Mouse (Mus musculus): ENCODE measurements around the gene Hist1h2af. TPM values are rescaled to one million over a fixed set of nuclear protein-coding genes. Genes with fewer than 3 reads are reported as not detected.
A peak's percentile ranks its signal among the peaks of the same experiment; 100 is the strongest.

Hist1h2af gene
- total RNA-seq, 1 experiment = 1,402 TPM

DNA sequence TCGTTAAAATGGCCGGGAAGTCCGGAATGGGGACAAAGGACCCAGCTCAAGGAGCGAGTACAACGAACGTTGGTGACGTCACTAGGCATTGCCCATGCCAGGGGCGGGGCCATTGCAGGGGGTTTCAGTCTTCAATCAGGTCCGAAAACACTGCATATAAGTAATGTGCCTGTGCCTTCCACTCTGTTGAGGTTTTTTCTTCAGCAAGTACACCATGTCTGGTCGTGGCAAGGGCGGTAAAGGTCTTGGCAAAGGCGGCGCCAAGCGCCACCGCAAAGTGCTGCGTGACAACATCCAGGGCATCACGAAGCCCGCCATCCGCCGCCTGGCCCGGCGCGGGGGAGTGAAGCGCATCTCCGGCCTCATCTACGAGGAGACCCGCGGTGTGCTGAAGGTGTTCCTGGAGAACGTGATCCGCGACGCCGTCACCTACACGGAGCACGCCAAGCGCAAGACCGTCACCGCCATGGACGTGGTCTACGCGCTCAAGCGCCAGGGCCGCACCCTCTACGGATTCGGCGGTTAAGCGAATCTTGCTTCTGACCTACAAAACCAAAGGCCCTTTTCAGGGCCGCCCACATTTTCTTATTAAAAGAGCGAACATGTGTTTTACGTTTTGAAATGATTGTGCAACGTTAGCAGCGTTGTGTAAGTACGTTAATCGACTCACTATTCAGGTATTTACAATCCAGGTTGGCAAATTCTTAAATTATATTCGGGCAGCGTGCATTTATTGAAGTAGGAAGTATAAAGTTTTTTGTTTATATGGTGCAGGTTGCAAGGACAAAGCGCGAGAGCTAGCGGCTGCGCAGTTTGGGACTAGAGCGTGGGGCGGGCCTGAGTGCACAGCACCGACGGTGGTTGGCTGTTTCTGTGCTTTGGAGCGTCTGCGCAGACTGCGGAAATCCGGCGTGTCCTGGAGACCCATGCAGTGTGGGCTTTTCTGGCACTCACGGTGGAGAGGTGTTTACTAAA, 2.5 kb upstream of the Hist1h2af start, which contains the start of gene Hist1h4h:
Hist1h4h (plus strand) TSS at position 150 of the 975 bp plus-strand sequence.
- peak within 1 kb of the TSS; percentile 67 to 83 for H3K4me3 ChIP-seq (ENCODE audit: insufficient read depth in 1 of 2, low read depth in 1 of 2, low read length in 2 of 2, poor library complexity in 1 of 2, severe bottlenecking in 1 of 2)
- TF ChIP-seq MAFK (IDR thresholded peaks at IDR 0.05; ENCODE audit: insufficient read depth, low read depth, low read length) (no peak), ZC3H11A (IDR thresholded peaks at IDR 0.05; ENCODE audit: borderline replicate concordance, low read depth, low read length) (no peak), CHD2 (IDR thresholded peaks at IDR 0.05; ENCODE audit: low read depth, low read length) (no peak), ZNF384 (IDR thresholded peaks at IDR 0.05; ENCODE audit: low read depth, low read length) (no peak), HCFC1 (IDR thresholded peaks at IDR 0.05; ENCODE audit: borderline replicate concordance, insufficient read depth, low read length) (no peak)
- H3K9ac ChIP-seq (ENCODE audit: insufficient read depth, low read depth, low read length, poor library complexity, severe bottlenecking) = peak within 1 kb of the TSS; percentile 78
- H3K4me1 ChIP-seq (ENCODE audit: control insufficient read depth in 2 of 2, insufficient read depth in 2 of 2, low read length in 2 of 2, poor library complexity in 1 of 2) = peaks cover 0 to 2% of the 10 kb centered on the region in 2 experiments; a peak in 1 of 4 replicates
- no peaks in the 10 kb centered on the region for H3K9me3 ChIP-seq (ENCODE audit: control insufficient read depth, insufficient read depth, low read depth, low read length)
- in situ Hi-C loops (cut with MboI; ENCODE audit: low sequenced_read_pairs in 2 of 2, unreplicated experiment in 2 of 2) = loop anchor here in 1 of 2 experiments (25.0 kb wide), 1 partner anchor 1494 kb away; the partner anchor contains the start of genes Hist1h2ag, Hist1h2ah, Hist1h2bj and Hist1h2bk
- no peaks in the 10 kb centered on the region for H3K36me3 ChIP-seq (ENCODE audit: control insufficient read depth, insufficient read depth, low read length, poor library complexity, severe bottlenecking)
- peak within 1 kb of the TSS; percentile 93 for H3K27ac ChIP-seq (ENCODE audit: insufficient read depth, low read depth, low read length, poor library complexity, severe bottlenecking)
- peak; percentile 96 for DNase-seq (ENCODE audit: low read depth, low spot score)

GRCm38 (mm10) chr13:23532262-23533075, 1.2 kb upstream of the Hist1h2af start:
- peak overlapping the region; percentile 82; the same call in 1 of the 2 replicates for H3K9ac ChIP-seq (ENCODE audit: insufficient read depth, low read depth, low read length, poor library complexity, severe bottlenecking)
- no peak for TF ChIP-seq MAFK (IDR thresholded peaks at IDR 0.05; ENCODE audit: insufficient read depth, low read depth, low read length)
- no peak for TF ChIP-seq ZNF384 (IDR thresholded peaks at IDR 0.05; ENCODE audit: low read depth, low read length)
- TF ChIP-seq CHD2 (IDR thresholded peaks at IDR 0.05; ENCODE audit: low read depth, low read length) = no peak
- TF ChIP-seq ZC3H11A (IDR thresholded peaks at IDR 0.05; ENCODE audit: borderline replicate concordance, low read depth, low read length) = no peak
- TF ChIP-seq HCFC1 (IDR thresholded peaks at IDR 0.05; ENCODE audit: borderline replicate concordance, insufficient read depth, low read length) = no peak
- in situ Hi-C loops (cut with MboI; ENCODE audit: low sequenced_read_pairs in 2 of 2, unreplicated experiment in 2 of 2) = loop anchor here in 1 of 2 experiments (25.0 kb wide), 1 partner anchor 1495 kb away; the partner anchor contains the start of genes Hist1h2ag, Hist1h2ah, Hist1h2bj and Hist1h2bk
- no peaks in the 10 kb centered on the region for H3K36me3 ChIP-seq (ENCODE audit: control insufficient read depth, insufficient read depth, low read length, poor library complexity, severe bottlenecking)
- DNase-seq (ENCODE audit: low read depth, low spot score) = no peak
- no peaks in the 10 kb centered on the region for H3K9me3 ChIP-seq (ENCODE audit: control insufficient read depth, insufficient read depth, low read depth, low read length)
- H3K4me1 ChIP-seq (ENCODE audit: control insufficient read depth in 2 of 2, insufficient read depth in 2 of 2, low read length in 2 of 2, poor library complexity in 1 of 2) = peaks cover 0 to 2% of the 10 kb centered on the region in 2 experiments; a peak in 1 of 4 replicates
- peak overlapping the region; percentile 43 to 83 for H3K4me3 ChIP-seq (ENCODE audit: insufficient read depth in 1 of 2, low read depth in 1 of 2, low read length in 2 of 2, poor library complexity in 1 of 2, severe bottlenecking in 1 of 2)
- peak overlapping the region; percentile 93; the same call in 1 of the 2 replicates for H3K27ac ChIP-seq (ENCODE audit: insufficient read depth, low read depth, low read length, poor library complexity, severe bottlenecking)

GRCm38 (mm10) chr13:23534368-23535131, 844 bp downstream of the Hist1h2af start:
- Histone ChIP-seq H3K9ac (ENCODE audit: insufficient read depth, low read depth, low read length, poor library complexity, severe bottlenecking) (peak overlapping the region; percentile 85), H3K4me3 (ENCODE audit: insufficient read depth in 1 of 2, low read depth in 1 of 2, low read length in 2 of 2, poor library complexity in 1 of 2, severe bottlenecking in 1 of 2) (peak overlapping the region; percentile 62 to 72), H3K27ac (ENCODE audit: insufficient read depth, low read depth, low read length, poor library complexity, severe bottlenecking) (peak overlapping the region; percentile 73; the same call in 1 of the 2 replicates), H3K9me3 (ENCODE audit: control insufficient read depth, insufficient read depth, low read depth, low read length) (no peaks in the 10 kb centered on the region), H3K36me3 (ENCODE audit: control insufficient read depth, insufficient read depth, low read length, poor library complexity, severe bottlenecking) (no peaks in the 10 kb centered on the region), H3K4me1 (ENCODE audit: control insufficient read depth in 2 of 2, insufficient read depth in 2 of 2, low read length in 2 of 2, poor library complexity in 1 of 2) (peaks cover 0 to 2% of the 10 kb centered on the region in 2 experiments; a peak in 1 of 4 replicates)
- TF ChIP-seq ZNF384 (IDR thresholded peaks at IDR 0.05; ENCODE audit: low read depth, low read length) (no peak), CHD2 (IDR thresholded peaks at IDR 0.05; ENCODE audit: low read depth, low read length) (no peak), ZC3H11A (IDR thresholded peaks at IDR 0.05; ENCODE audit: borderline replicate concordance, low read depth, low read length) (no peak), MAFK (IDR thresholded peaks at IDR 0.05; ENCODE audit: insufficient read depth, low read depth, low read length) (no peak), HCFC1 (IDR thresholded peaks at IDR 0.05; ENCODE audit: borderline replicate concordance, insufficient read depth, low read length) (no peak)
- no peak for DNase-seq (ENCODE audit: low read depth, low spot score)
- in situ Hi-C loops (cut with MboI; ENCODE audit: low sequenced_read_pairs in 2 of 2, unreplicated experiment in 2 of 2) = loop anchor here in 1 of 2 experiments (25.0 kb wide), 1 partner anchor 1497 kb away; the partner anchor contains the start of genes Hist1h2ag, Hist1h2ah, Hist1h2bj and Hist1h2bk
